Mouse (Mus musculus) forebrain, embryonic 11.5 days (tissue): ENCODE data around the gene Procr. TPM values are rescaled to one million over a fixed set of nuclear protein-coding genes. Genes with fewer than 3 reads are reported as not detected.
"Not testable (repeated sequence)": the region's sequence is repeated elsewhere in the genome, so short reads cannot be mapped to it uniquely, and the experiment has no call there.

Source experiments
- ATAC-seq: fragments of 200-750 bp; cut with Nextera tagmentation; replicated peaks from 2 replicates; pipeline ENCODE4 v1.8.0; 2017; ENCODE audit warnings: moderate TSS enrichment; ENCODE audit not compliant: low FRiP score
- DNase-seq: peaks from one replicate; pipeline ENCODE4 v3.0.0-alpha.2; 2017; ENCODE audit warnings: low spot score
- H3K27ac ChIP-seq: fragments of 300-500 bp; sonication (generic); 2 replicates; pipeline ENCODE4 v1.5.1; 2014; ENCODE audit warnings: low read depth, low read length
- H3K27me3 ChIP-seq: fragments of 300-500 bp; sonication (generic); 2 replicates; pipeline ENCODE4 v1.6.1; 2014; ENCODE audit warnings: mild to moderate bottlenecking, low read length, mixed read lengths; ENCODE audit not compliant: control insufficient read depth, insufficient read depth
- H3K36me3 ChIP-seq: fragments of 300-500 bp; sonication (generic); 2 replicates; pipeline ENCODE4 v1.6.1; 2014; ENCODE audit warnings: mild to moderate bottlenecking, low read length, moderate library complexity, mixed read lengths; ENCODE audit not compliant: control insufficient read depth, insufficient read depth
- H3K4me1 ChIP-seq: fragments of 300-500 bp; sonication (generic); replicated peaks from 2 replicates; pipeline ENCODE4 v1.6.1; 2014; ENCODE audit warnings: low read length, mixed read lengths; ENCODE audit not compliant: control insufficient read depth, insufficient read depth
- H3K4me2 ChIP-seq: fragments of 300-500 bp; sonication (generic); 2 replicates; pipeline ENCODE4 v1.6.1; 2014; ENCODE audit warnings: low read depth, mild to moderate bottlenecking, low read length, moderate library complexity, mixed read lengths; ENCODE audit not compliant: severe bottlenecking
- H3K4me3 ChIP-seq: fragments of 300-500 bp; sonication (generic); 2 replicates; pipeline ENCODE4 v1.5.1; 2014; ENCODE audit warnings: low read depth, low read length
- H3K9ac ChIP-seq: fragments of 300-500 bp; sonication (generic); 2 replicates; pipeline ENCODE4 v1.6.1; 2014; ENCODE audit warnings: low read length
- H3K9me3 ChIP-seq: fragments of 300-500 bp; sonication (generic); 2 replicates; pipeline ENCODE4 v1.6.1; 2016; ENCODE audit warnings: low read length, mixed read lengths; ENCODE audit not compliant: control insufficient read depth
- WGBS: fragments of 180-500 bp; shearing (Covaris S2); extraction: QIAGEN DNeasy Blood & Tissue Kit; methylation state at CpG from one replicate; pipeline ENCODE4 v1.1.7; 2014; 5-methylcytosine and 5-hydroxymethylcytosine counted together
- polyA plus RNA-seq: library from polyadenylated mRNA; unstranded; fragments of >200 nt; fragmentation: Nextera tagmentation; extraction: Ambion mirVana; gene quantifications from 2 replicates; pipeline ENCODE4 v1.2.1, GENCODE M21; 2014

Gene Procr
- polyA plus RNA-seq, 1 experiment from 2014 or later: 0.96 TPM

- no peaks in the 10 kb centered on the region for H3K27me3 ChIP-seq
- H3K9me3 ChIP-seq: no peaks in the 10 kb centered on the region
- ATAC-seq (no peak), DNase-seq (no peak)
- H3K4me1 ChIP-seq: peaks cover 3% of the 10 kb centered on the region; the same call in 1 of the 2 replicates
- 86% methylated on average over 6 of the region's 6 CpGs for WGBS
- no peak overlapping the region for H3K4me3 ChIP-seq
- H3K4me2 ChIP-seq: no peak overlapping the region
- no peak overlapping the region for H3K9ac ChIP-seq
- no peak overlapping the region for H3K27ac ChIP-seq
- no peaks in the 10 kb centered on the region for H3K36me3 ChIP-seq
Measured at GRCm38 (mm10) chr2:155724526-155724925, 26.4 kb upstream of the Procr start.

DNA sequence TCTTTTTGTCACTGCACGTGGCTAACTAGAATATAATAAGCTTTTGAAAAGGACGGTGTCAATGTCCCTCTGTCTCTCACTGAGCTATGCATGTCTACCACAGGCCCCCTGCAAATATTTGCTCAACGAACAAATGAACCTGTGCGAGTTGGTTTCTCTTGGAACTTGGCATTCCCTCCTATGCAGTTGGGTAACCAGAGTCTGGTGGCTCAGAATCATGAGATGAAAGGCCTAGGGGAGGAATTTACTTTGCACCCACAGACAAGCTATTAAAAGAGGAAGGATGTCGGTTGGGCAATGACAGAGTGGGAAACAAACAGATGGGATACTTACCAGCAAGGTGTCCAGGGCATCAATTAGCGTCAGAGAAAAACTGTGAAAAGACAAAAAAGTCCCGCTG, 24.6 kb upstream of the Procr start:
- Histone ChIP-seq H3K27me3 (no peaks in the 10 kb centered on the region), H3K9me3 (no peaks in the 10 kb centered on the region), H3K4me1 (peaks cover 3% of the 10 kb centered on the region; the same call in 1 of the 2 replicates), H3K36me3 (no peaks in the 10 kb centered on the region), H3K27ac (no peak overlapping the region), H3K9ac (no peak overlapping the region), H3K4me2 (no peak overlapping the region), H3K4me3 (no peak overlapping the region)
- no peak for DNase-seq
- WGBS: 87% methylated on average over 7 of the region's 7 CpGs
- no peak for ATAC-seq

DNA sequence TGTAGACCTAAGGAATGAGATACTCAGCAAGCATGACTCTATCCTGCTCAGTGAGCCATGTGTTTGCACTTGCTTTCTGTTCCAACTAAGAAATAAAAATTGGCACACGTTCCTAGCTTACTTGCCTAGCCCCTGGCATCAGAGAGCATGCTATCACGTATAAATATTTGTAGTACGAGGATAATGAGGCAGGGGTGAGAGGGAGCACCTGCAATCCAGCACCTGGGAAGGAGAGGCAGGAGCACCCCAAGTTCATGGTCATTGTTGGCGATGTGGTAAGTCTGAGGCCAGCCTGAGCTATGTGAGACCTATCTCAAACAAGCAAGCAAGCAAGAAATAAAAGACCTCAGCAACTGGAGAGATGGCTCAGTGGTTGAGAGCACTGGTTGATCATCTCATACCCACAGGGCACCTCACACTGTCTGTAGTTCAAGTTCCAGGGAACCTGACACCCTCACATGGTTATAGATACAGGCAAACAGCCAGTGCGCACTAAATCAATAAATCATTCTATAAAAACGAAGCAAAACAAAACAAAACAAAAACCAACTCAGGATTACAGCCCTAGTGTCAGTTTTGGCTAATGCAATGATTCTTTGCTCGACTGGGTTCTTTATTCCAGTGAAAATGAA, 23.0 kb upstream of the Procr start:
- H3K4me2 ChIP-seq: no peak overlapping the region
- no peak overlapping the region for H3K27ac ChIP-seq
- no peak overlapping the region for H3K9ac ChIP-seq

GRCm38 (mm10) chr2:155728742-155729141, 22.2 kb upstream of the Procr start:
- Histone ChIP-seq H3K27me3 (no peaks in the 10 kb centered on the region), H3K9me3 (no peaks in the 10 kb centered on the region), H3K9ac (peak overlapping the region; percentile 77), H3K27ac (no peak overlapping the region), H3K4me1 (peaks cover 3% of the 10 kb centered on the region; the same call in 1 of the 2 replicates), H3K36me3 (no peaks in the 10 kb centered on the region), H3K4me3 (peak overlapping the region; percentile 85), H3K4me2 (peak overlapping the region; percentile 94)
- 6% methylated on average over 15 of the region's 15 CpGs for WGBS
- ATAC-seq (0 out of 2 replicates have a peak, but pooled peaks have one; percentile 18), DNase-seq (no peak)

More for the DNA sequence above, 23.0 kb upstream of the Procr start:
- Histone ChIP-seq H3K9me3 (no peaks in the 10 kb centered on the region), H3K27me3 (no peaks in the 10 kb centered on the region), H3K36me3 (no peaks in the 10 kb centered on the region), H3K4me3 (no peak overlapping the region), H3K4me1 (peaks cover 3% of the 10 kb centered on the region; the same call in 1 of the 2 replicates)
- 81% methylated on average over 7 of the region's 7 CpGs for WGBS
- no peak for DNase-seq
- no peak for ATAC-seq

DNA sequence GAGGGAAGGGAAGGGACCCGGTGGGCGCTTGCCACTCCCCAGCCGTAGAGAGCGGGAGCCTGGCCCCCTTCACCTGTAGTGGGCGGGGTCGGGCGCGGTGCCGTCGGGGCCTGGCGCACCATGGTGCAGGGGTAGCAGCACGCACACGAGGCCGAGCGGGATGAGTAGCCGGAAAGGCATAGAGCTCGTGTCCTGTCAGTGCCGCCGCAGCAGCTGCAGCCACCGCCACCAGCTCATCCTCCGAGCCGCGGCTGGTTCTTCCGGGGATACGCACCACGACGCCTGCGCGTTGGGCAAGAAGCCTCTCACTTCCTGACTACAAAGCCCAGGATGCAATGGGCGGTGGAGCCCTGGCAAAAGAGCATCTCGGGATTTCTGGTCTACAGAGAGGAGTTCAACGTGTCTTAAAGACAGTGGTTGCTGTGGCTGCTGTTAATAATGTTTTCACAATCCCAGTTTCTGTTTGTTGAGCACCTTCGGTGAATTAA, 21.7 kb upstream of the Procr start, which contains the start of gene Edem2:
Edem2 (minus strand) TSS at position 318 of the 488 bp plus-strand sequence.
- H3K9ac ChIP-seq: peak within 1 kb of the TSS; percentile 77
- no peak within 1 kb of the TSS for H3K27ac ChIP-seq
- ATAC-seq: peak; percentile 90
- WGBS: 1% methylated on average over 33 of the region's 33 CpGs
- peak within 1 kb of the TSS; percentile 85 for H3K4me3 ChIP-seq
- peaks cover 3% of the 10 kb centered on the region; the same call in 1 of the 2 replicates for H3K4me1 ChIP-seq
- peak; percentile 94 for DNase-seq
- no peaks in the 10 kb centered on the region for H3K9me3 ChIP-seq
- H3K4me2 ChIP-seq: peak within 1 kb of the TSS; percentile 94
- no peaks in the 10 kb centered on the region for H3K27me3 ChIP-seq
- H3K36me3 ChIP-seq: no peaks in the 10 kb centered on the region

GRCm38 (mm10) chr2:155735080-155735479, 15.8 kb upstream of the Procr start:
- H3K4me1 ChIP-seq: no peaks in the 10 kb centered on the region
- H3K27ac ChIP-seq: no peak overlapping the region
- no peak overlapping the region for H3K4me3 ChIP-seq
- ATAC-seq (no peak), DNase-seq (no peak)
- no peaks in the 10 kb centered on the region for H3K9me3 ChIP-seq
- no peak overlapping the region for H3K9ac ChIP-seq
- no peaks in the 10 kb centered on the region for H3K36me3 ChIP-seq
- H3K27me3 ChIP-seq: no peaks in the 10 kb centered on the region
- 83% methylated on average over 5 of the region's 5 CpGs for WGBS
- no peak overlapping the region for H3K4me2 ChIP-seq

- not testable (repeated sequence) for H3K27me3 ChIP-seq, ATAC-seq
- 85% methylated on average over 5 of the region's 5 CpGs for WGBS
Measured at GRCm38 (mm10) chr2:155735766-155736165, 15.2 kb upstream of the Procr start, which contains the start of gene Gm17581. Gene Gm17581, minus strand, starts transcription at chr2:155735866.

DNA sequence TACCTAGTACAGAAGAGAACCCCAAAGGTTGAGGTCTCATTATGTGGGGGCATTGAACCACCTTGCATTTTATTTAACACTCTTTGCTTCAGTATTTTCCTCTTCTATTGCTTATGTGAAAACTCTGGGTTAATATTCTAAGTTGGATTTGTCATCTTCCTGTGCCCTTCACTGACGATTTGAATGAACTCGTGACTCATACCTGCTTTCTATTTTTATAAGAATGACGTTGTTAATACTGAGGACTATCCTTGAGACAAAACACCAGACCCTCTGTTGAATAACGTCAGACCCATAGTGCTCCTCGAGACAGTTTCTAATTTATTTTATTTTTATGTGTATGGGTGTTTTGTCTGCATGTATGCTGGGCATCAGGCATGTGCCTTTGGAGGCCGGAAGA, 14.0 kb upstream of the Procr start:
- Histone ChIP-seq H3K27me3 (no peaks in the 10 kb centered on the region), H3K36me3 (no peaks in the 10 kb centered on the region), H3K4me3 (no peak overlapping the region), H3K27ac (no peak overlapping the region), H3K4me2 (no peak overlapping the region), H3K9me3 (no peaks in the 10 kb centered on the region), H3K9ac (no peak overlapping the region), H3K4me1 (no peaks in the 10 kb centered on the region)
- ATAC-seq: no peak
- DNase-seq: no peak
- WGBS: 85% methylated on average over 6 of the region's 6 CpGs

More at GRCm38 (mm10) chr2:155735766-155736165, 15.2 kb upstream of the Procr start, which contains the start of gene Gm17581:
- H3K9me3 ChIP-seq, H3K4me2 ChIP-seq, DNase-seq, H3K36me3 ChIP-seq, H3K4me3 ChIP-seq, H3K9ac ChIP-seq, H3K27ac ChIP-seq, H3K4me1 ChIP-seq: not testable (repeated sequence)

DNA sequence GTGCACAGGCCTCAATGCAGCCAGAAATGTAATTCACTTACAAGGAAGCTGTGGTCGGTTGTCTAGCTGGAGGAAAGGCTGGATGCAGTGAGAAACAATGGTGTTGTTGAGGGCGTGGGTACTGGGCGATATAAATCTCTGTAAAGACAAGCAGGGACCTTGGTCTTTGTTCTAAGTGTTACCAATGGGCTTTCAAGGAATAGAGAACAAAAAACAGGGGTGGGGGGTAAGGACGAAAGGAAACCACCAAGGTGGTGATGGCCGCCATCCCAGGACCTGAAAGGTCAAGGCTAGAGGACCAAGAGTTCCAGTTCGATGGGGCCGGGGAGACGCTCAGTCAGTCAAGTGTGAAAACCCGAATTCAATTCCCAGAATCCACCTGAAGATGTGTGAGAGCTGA, 13.1 kb upstream of the Procr start:
- H3K27me3 ChIP-seq: no peaks in the 10 kb centered on the region

More for the DNA sequence above, 13.1 kb upstream of the Procr start:
- DNase-seq: no peak
- no peak overlapping the region for H3K27ac ChIP-seq
- whole genome bisulfite sequencing: 81% methylated on average over 9 of the region's 9 CpGs
- no peaks in the 10 kb centered on the region for H3K36me3 ChIP-seq
- H3K9me3 ChIP-seq: no peaks in the 10 kb centered on the region
- no peak overlapping the region for H3K9ac ChIP-seq
- H3K4me1 ChIP-seq: no peaks in the 10 kb centered on the region
- no peak overlapping the region for H3K4me3 ChIP-seq
- no peak for ATAC-seq
- H3K4me2 ChIP-seq: no peak overlapping the region
